Mouse (Mus musculus) thymus, adult 2 months (tissue): ENCODE data around the gene Polr2a. TPM values are rescaled to one million over a fixed set of nuclear protein-coding genes. Genes with fewer than 3 reads are reported as not detected.

Experiments used
- DNase-seq: peaks from one replicate; pipeline ENCODE4 v3.0.0; 2021
- H3K27ac ChIP-seq: fragments of 200-500 bp; 2 replicates; pipeline ENCODE4 v1.5.1; 2012; ENCODE audit warnings: low read length, control low read depth; ENCODE audit not compliant: control insufficient read depth, insufficient read depth
- H3K27me3 ChIP-seq: fragments of 200-500 bp; 2 replicates; pipeline ENCODE4 v1.6.1; 2012; ENCODE audit warnings: mild to moderate bottlenecking, low read length, moderate library complexity, mixed read lengths; ENCODE audit not compliant: control insufficient read depth, insufficient read depth
- H3K36me3 ChIP-seq: fragments of 200-500 bp; 2 replicates; pipeline ENCODE4 v1.6.1; 2012; ENCODE audit warnings: mild to moderate bottlenecking, low read length, moderate library complexity; ENCODE audit not compliant: control insufficient read depth, insufficient read depth
- H3K4me1 ChIP-seq: fragments of 200-500 bp; replicated peaks from 2 replicates; pipeline ENCODE4 v1.6.1; 2012; ENCODE audit warnings: low read length; ENCODE audit not compliant: control insufficient read depth, insufficient read depth
- H3K4me3 ChIP-seq: fragments of 200-500 bp; 2 replicates; pipeline ENCODE4 v1.5.1; 2012; ENCODE audit warnings: mild to moderate bottlenecking, low read length, control low read depth, moderate library complexity; ENCODE audit not compliant: control insufficient read depth, insufficient read depth
- CTCF ChIP-seq: fragments of 200-500 bp; IDR thresholded peaks from 2 replicates; pipeline ENCODE4 v1.5.1; 2012; ENCODE audit warnings: mild to moderate bottlenecking, control low read depth, low read length, moderate library complexity, borderline replicate concordance; ENCODE audit not compliant: control insufficient read depth, poor library complexity, insufficient read depth; ENCODE audit errors: extremely low read depth
- POLR2A ChIP-seq: fragments of 200-500 bp; IDR thresholded peaks from 2 replicates; pipeline ENCODE4 v1.6.1; 2012; ENCODE audit warnings: mild to moderate bottlenecking, low read length, control low read depth, moderate library complexity; ENCODE audit not compliant: control insufficient read depth, poor library complexity, insufficient read depth; ENCODE audit errors: extremely low read depth
- whole genome bisulfite sequencing: fragments of 180-500 bp; shearing (Covaris S2); methylation state at CpG from one replicate; pipeline ENCODE4 v1.1.7; 2018; 5-methylcytosine and 5-hydroxymethylcytosine counted together
- polyA plus RNA-seq: library from polyadenylated mRNA; depleted of rRNA; stranded (reverse); fragments of >200 nt; gene quantifications from 2 replicates; pipeline ENCODE4 v1.2.3, GENCODE M21; 2012; rRNA removed

Polr2a gene
- polyA plus RNA-seq = 113 and 125 TPM in 2 replicates

- H3K27ac ChIP-seq = peak within 1 kb of the TSS; percentile 93
- H3K36me3 ChIP-seq = no peaks in the 10 kb centered on the region
- peaks cover 14% of the 10 kb centered on the region for H3K4me1 ChIP-seq
- under 1% methylated on average over 36 of the region's 36 CpGs for WGBS
- H3K4me3 ChIP-seq = peak within 1 kb of the TSS; percentile 69
- peak; percentile 96 for DNase-seq
- TF ChIP-seq CTCF = peak; percentile 18; the same call in 1 of the 2 replicates
- peak; percentile 100 for TF ChIP-seq POLR2A
- H3K27me3 ChIP-seq = no peaks in the 10 kb centered on the region
Observed at GRCm38 (mm10) chr11:69758478-69758970, at the start of gene Polr2a. TSS of gene Polr2a (minus strand) at chr11:69758637.

GRCm38 (mm10) chr11:69807641-69808040 lies 49.2 kb upstream of the Polr2a start:
- Histone ChIP-seq H3K27me3 (peaks cover 3% of the 10 kb centered on the region; the same call in 1 of the 2 replicates), H3K4me1 (peaks cover 14% of the 10 kb centered on the region), H3K36me3 (no peaks in the 10 kb centered on the region), H3K4me3 (no peak overlapping the region), H3K27ac (no peak overlapping the region)
- DNase-seq = no peak
- WGBS = 96% methylated on average over 2 of the region's 2 CpGs
- no peak for TF ChIP-seq POLR2A

GRCm38 (mm10) chr11:69806378-69806777 lies 47.9 kb upstream of the Polr2a start:
- Histone ChIP-seq H3K36me3 (no peaks in the 10 kb centered on the region), H3K27me3 (peaks cover 12% of the 10 kb centered on the region; the same call in 1 of the 2 replicates), H3K4me3 (no peak overlapping the region), H3K27ac (no peak overlapping the region), H3K4me1 (peaks cover 23% of the 10 kb centered on the region)
- DNase-seq = no peak
- WGBS = 94% methylated on average over 4 of the region's 4 CpGs
- TF ChIP-seq POLR2A (no peak), CTCF (no peak)

- no peak within 1 kb of the TSS for H3K27ac ChIP-seq
- no peak within 1 kb of the TSS for H3K4me3 ChIP-seq
- peaks cover 34% of the 10 kb centered on the region for H3K4me1 ChIP-seq
- H3K27me3 ChIP-seq = peaks cover 20% of the 10 kb centered on the region; the same call in 1 of the 2 replicates
- 67% methylated on average over 29 of the region's 29 CpGs for WGBS
- TF ChIP-seq CTCF = no peak
- no peak for TF ChIP-seq POLR2A
- no peaks in the 10 kb centered on the region for H3K36me3 ChIP-seq
- no peak for DNase-seq
Observed at GRCm38 (mm10) chr11:69804972-69805909, 46.8 kb upstream of the Polr2a start, which contains the start of gene Tmem102. TSS of gene Tmem102 (minus strand) at chr11:69805624.

- DNase-seq = no peak
- no peaks in the 10 kb centered on the region for H3K36me3 ChIP-seq
- peaks cover 20% of the 10 kb centered on the region; the same call in 1 of the 2 replicates for H3K27me3 ChIP-seq
- H3K4me1 ChIP-seq = peaks cover 36% of the 10 kb centered on the region
- no peak overlapping the region for H3K4me3 ChIP-seq
- TF ChIP-seq POLR2A = no peak
- no peak for TF ChIP-seq CTCF
- H3K27ac ChIP-seq = no peak overlapping the region
- 59% methylated on average over 12 of the region's 12 CpGs for WGBS
Observed at GRCm38 (mm10) chr11:69804652-69804940, 46.2 kb upstream of the Polr2a start.

GRCm38 (mm10) chr11:69803786-69804651 lies 45.6 kb upstream of the Polr2a start:
- Histone ChIP-seq H3K27ac (no peak overlapping the region), H3K36me3 (no peaks in the 10 kb centered on the region), H3K4me3 (peak overlapping the region; percentile 33), H3K4me1 (peaks cover 36% of the 10 kb centered on the region), H3K27me3 (peaks cover 20% of the 10 kb centered on the region; the same call in 1 of the 2 replicates)
- WGBS = 6% methylated on average over 60 of the region's 60 CpGs
- peak; percentile 78 for DNase-seq
- no peak for TF ChIP-seq POLR2A
- peak; percentile 94 for TF ChIP-seq CTCF
